Mouse (Mus musculus): ENCODE data around the gene Tle3.

DNA sequence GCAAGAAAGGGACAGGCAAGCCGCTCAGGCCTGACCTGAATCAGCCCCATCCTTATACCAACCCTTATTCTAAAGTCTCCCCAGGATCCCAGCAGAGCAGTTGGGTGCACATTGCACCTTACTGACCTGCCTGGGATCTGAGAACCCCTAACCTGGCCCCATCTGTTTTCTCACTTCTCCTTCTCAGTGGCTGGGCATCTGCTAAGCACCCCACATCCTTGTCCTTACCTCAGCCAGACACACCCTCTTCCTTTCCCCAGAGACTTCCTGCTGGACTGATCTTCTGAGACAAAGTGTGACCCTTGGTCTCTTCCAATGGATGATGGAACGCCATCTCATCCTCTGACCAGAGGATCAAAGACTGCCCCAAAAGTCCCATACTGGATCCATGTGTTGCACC, 74.8 kb downstream of the Tle3 start:
- TF ChIP-seq CTCF (IDR thresholded peaks at IDR 0.05; ENCODE audit: control insufficient read depth, insufficient read depth, insufficient read length) (no peak), MYOD1 (IDR thresholded peaks at IDR 0.05; ENCODE audit: control insufficient read depth, insufficient read length, low read depth) (no peak), MYOG (IDR thresholded peaks at IDR 0.05; ENCODE audit: control insufficient read depth, extremely low read depth, insufficient read length) (no peak), USF1 (IDR thresholded peaks at IDR 0.05; ENCODE audit: low read depth) (no peak)
